Mouse (Mus musculus): ENCODE data around the gene St7. TPM values are rescaled to one million over a fixed set of nuclear protein-coding genes. Genes with fewer than 3 reads are reported as not detected.

The St7 gene
- polyA plus RNA-seq, 1 experiment: 4.4 TPM

DNA sequence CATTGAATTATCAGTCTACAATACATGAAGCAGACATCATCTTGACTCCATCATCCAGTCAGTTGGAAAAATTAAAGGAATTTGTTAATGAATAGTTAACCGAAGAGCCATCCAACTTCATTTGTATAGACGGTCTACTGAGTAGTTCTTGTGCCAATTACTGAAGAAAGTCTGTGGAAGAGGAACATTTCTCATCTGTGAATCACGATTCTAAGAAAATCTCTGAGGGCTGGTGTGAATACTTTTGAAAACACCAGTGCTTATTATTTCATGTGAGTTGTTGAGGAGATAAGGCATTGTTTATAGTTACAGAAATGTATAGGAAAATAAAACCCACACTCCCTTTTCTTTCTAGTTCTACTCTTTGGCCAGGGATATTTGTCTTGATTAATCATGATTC lies 286.1 kb downstream of the St7 start:
- H3K27me3 ChIP-seq (ENCODE audit: control insufficient read depth, insufficient read depth, low read length): no peaks in the 10 kb centered on the region
- no peaks in the 10 kb centered on the region for H3K36me3 ChIP-seq (ENCODE audit: control insufficient read depth, insufficient read depth, low read length)
- H3K4me3 ChIP-seq (ENCODE audit: extremely low read depth, insufficient read depth, insufficient read length): no peak overlapping the region
- WGBS: 87% methylated on average over 3 of the region's 3 CpGs
- H3K27ac ChIP-seq (ENCODE audit: insufficient read depth, low read length): no peak overlapping the region
- no peaks in the 10 kb centered on the region for H3K4me1 ChIP-seq (ENCODE audit: control insufficient read depth, insufficient read depth, insufficient read length)
- TF ChIP-seq POLR2A (IDR thresholded peaks at IDR 0.05; ENCODE audit: low read depth, low read length) (no peak), CTCF (IDR thresholded peaks at IDR 0.05; ENCODE audit: extremely low read depth, insufficient read depth, insufficient read length, insufficient replicate concordance) (no peak)
- DNase-seq (ENCODE audit: low read depth in 1 of 2, low spot score in 2 of 2): no peak

DNA sequence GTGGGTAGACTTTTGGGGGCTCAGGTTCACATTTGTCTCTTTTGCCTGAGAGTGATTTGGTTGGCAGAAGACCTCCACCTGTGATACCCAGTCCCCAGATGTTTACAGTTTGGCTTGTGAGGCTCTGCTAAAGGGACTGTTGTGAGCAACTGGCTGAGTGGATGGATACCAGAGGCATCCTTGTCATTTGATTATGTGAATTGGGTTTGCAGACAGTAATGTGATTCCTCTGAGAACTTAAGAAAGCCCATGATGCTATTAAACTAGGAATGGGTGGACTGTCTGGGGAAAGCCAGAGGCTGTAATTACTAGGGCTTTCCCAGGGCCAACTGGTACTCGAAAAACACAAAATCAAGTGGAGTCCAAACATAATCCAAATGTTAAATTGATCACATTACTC lies 286.6 kb downstream of the St7 start:
- no peaks in the 10 kb centered on the region for H3K4me1 ChIP-seq (ENCODE audit: control insufficient read depth, insufficient read depth, insufficient read length)
- DNase-seq (ENCODE audit: low read depth in 1 of 2, low spot score in 2 of 2): no peak
- H3K27me3 ChIP-seq (ENCODE audit: control insufficient read depth, insufficient read depth, low read length): no peaks in the 10 kb centered on the region
- 64% methylated on average over 1 of the region's 1 CpGs for WGBS
- no peak overlapping the region for H3K27ac ChIP-seq (ENCODE audit: insufficient read depth, low read length)
- no peak overlapping the region for H3K4me3 ChIP-seq (ENCODE audit: extremely low read depth, insufficient read depth, insufficient read length)
- TF ChIP-seq POLR2A (IDR thresholded peaks at IDR 0.05; ENCODE audit: low read depth, low read length): no peak
- no peak for TF ChIP-seq CTCF (IDR thresholded peaks at IDR 0.05; ENCODE audit: extremely low read depth, insufficient read depth, insufficient read length, insufficient replicate concordance)
- H3K36me3 ChIP-seq (ENCODE audit: control insufficient read depth, insufficient read depth, low read length): no peaks in the 10 kb centered on the region

DNA sequence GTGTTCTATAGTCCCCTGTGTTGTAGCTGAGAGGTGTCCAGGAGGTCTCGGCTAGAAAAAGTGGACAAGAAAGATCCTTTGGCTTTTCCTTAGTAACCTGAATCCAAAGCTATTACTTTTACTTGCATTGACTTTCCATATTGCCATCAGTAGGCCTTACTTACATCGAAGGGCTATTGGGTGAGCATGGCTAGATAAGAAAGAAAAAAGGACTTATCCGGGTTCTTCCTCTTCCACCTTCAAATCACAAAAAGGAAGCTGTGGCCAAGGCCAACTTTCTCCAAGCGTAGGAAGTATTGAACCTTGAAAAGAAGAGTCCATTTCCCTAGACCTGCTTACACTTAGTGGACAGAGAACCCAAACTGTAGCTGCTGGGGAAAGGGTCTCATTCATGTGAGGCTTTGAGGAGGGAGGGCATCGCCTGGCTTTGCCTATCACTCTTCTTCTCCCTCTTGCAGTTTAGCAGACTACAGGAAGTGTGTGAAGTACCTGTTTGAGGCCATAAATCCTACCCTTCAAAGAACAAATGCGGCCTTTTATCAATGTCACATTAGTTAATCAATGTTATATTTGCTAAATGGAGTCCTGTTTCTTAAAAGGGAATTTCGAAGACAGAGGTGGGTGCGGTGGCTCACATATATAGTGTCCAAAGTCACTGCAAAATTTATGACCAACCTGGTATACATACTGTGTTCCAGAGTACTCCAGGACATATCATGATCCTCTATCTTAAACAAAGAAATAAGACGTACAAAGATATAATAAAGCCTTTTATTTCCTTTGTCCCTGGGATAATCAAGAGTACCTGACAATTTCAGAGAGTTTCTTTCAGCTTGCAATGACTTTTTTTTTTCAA lies 297.7 kb downstream of the St7 start:
- no peak overlapping the region for H3K4me3 ChIP-seq (ENCODE audit: extremely low read depth, insufficient read depth, insufficient read length)
- no peaks in the 10 kb centered on the region for H3K36me3 ChIP-seq (ENCODE audit: control insufficient read depth, insufficient read depth, low read length)
- no peak for DNase-seq (ENCODE audit: low read depth in 1 of 2, low spot score in 2 of 2)
- no peaks in the 10 kb centered on the region for H3K4me1 ChIP-seq (ENCODE audit: control insufficient read depth, insufficient read depth, insufficient read length)
- no peak overlapping the region for H3K27ac ChIP-seq (ENCODE audit: insufficient read depth, low read length)
- no peak for TF ChIP-seq CTCF (IDR thresholded peaks at IDR 0.05; ENCODE audit: extremely low read depth, insufficient read depth, insufficient read length, insufficient replicate concordance)
- no peak for TF ChIP-seq POLR2A (IDR thresholded peaks at IDR 0.05; ENCODE audit: low read depth, low read length)
- WGBS: 85% methylated on average over 9 of the region's 9 CpGs
- H3K27me3 ChIP-seq (ENCODE audit: control insufficient read depth, insufficient read depth, low read length): no peaks in the 10 kb centered on the region

DNA sequence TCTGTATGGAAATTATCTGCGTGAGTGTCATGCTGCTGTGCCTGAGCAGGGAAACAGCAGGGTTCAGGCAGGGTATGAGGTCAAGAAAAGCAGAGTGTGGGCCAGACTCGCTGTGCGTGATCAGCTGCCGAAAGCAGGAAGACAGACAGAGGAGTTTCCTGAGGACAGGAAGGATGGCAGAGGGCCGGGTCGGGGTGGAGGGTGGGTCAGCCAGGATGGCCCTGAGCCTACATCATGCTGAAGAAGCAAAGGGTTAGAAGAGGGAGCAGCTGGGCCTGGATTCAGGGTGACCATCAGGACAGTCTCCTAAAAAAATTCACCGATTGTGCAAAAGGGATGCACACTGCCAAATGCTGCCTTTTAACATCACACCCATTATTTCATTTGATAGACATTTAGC lies 298.9 kb downstream of the St7 start:
- DNase-seq (ENCODE audit: low read depth in 1 of 2, low spot score in 2 of 2): no peak

More for the DNA sequence above, 298.9 kb downstream of the St7 start:
- Histone ChIP-seq H3K27ac (ENCODE audit: insufficient read depth, low read length) (no peak overlapping the region), H3K27me3 (ENCODE audit: control insufficient read depth, insufficient read depth, low read length) (no peaks in the 10 kb centered on the region), H3K36me3 (ENCODE audit: control insufficient read depth, insufficient read depth, low read length) (no peaks in the 10 kb centered on the region), H3K4me1 (ENCODE audit: control insufficient read depth, insufficient read depth, insufficient read length) (no peaks in the 10 kb centered on the region), H3K4me3 (ENCODE audit: extremely low read depth, insufficient read depth, insufficient read length) (no peak overlapping the region)
- TF ChIP-seq POLR2A (IDR thresholded peaks at IDR 0.05; ENCODE audit: low read depth, low read length): no peak
- no peak for TF ChIP-seq CTCF (IDR thresholded peaks at IDR 0.05; ENCODE audit: extremely low read depth, insufficient read depth, insufficient read length, insufficient replicate concordance)
- WGBS: 57% methylated on average over 7 of the region's 7 CpGs

Other genes with a start within 250 kb of the St7 start
- gene Met, start 229.1 kb upstream of the St7 start, polyA plus RNA-seq (2012; rRNA removed): 2.0 and 2.3 TPM in 2 replicates
- 6.2 and 7.9 TPM in 2 replicates for gene Capza2, start 56.7 kb upstream of the St7 start, polyA plus RNA-seq (2012; rRNA removed)